8 mouse cellular contexts compared by ENCODE assay signal in genomic region chr5:112277906-112278470, GRCm38 (mm10). TPM values are rescaled to one million over a fixed set of nuclear protein-coding genes. Genes with fewer than 3 reads are reported as not detected.
DNase-seq lines count a peak whose midpoint lies in the region; ATAC-seq lines count a peak whose summit lies in the region.

No protein-coding gene starts in this region.

- intact Hi-C loops in heart, postnatal 14 days (cut with DNase I) = loop anchor here (2.0 kb wide), 2 partner anchors 35 to 45 kb away; no protein-coding TSS in a partner anchor

- H3K9ac ChIP-seq in heart, embryonic 12.5 days = peak overlapping the region; percentile 80
- H3K9ac ChIP-seq in embryonic facial prominence, embryonic 15.5 days = no peak overlapping the region
- H3K9ac ChIP-seq in liver, embryonic 12.5 days = peak overlapping the region; percentile 83

- peak overlapping the region; percentile 83 for H3K4me2 ChIP-seq in heart, embryonic 12.5 days
- peak overlapping the region; percentile 79; the same call in 1 of the 2 replicates for H3K4me2 ChIP-seq in embryonic facial prominence, embryonic 15.5 days (replicated peaks)
- peak overlapping the region; percentile 91 for H3K4me2 ChIP-seq in liver, embryonic 12.5 days

- 83% methylated on average over 11 of the region's 11 CpGs for WGBS in heart, embryonic 12.5 days
- 86% methylated on average over 11 of the region's 11 CpGs for WGBS in embryonic facial prominence, embryonic 15.5 days
- 59% methylated on average over 11 of the region's 11 CpGs for WGBS in liver, embryonic 12.5 days (ENCODE audit: insufficient replicate concordance)

- ATAC-seq in heart, embryonic 12.5 days (ENCODE audit: insufficient number of reproducible peaks, low FRiP score) = no peak
- no peak for ATAC-seq in embryonic facial prominence, embryonic 15.5 days (ENCODE audit: insufficient number of reproducible peaks, low FRiP score, low TSS enrichment, low read depth)
- ATAC-seq in liver, embryonic 12.5 days = no peak
- ATAC-seq in monocyte, adult 5-6 weeks (replicated peaks; ENCODE audit: insufficient number of reproducible peaks, low FRiP score, low TSS enrichment, poor library complexity, severe bottlenecking) = no peak

- no peaks in the 10 kb centered on the region for H3K36me3 ChIP-seq in heart, embryonic 12.5 days
- no peaks in the 10 kb centered on the region for H3K36me3 ChIP-seq in embryonic facial prominence, embryonic 15.5 days
- no peaks in the 10 kb centered on the region for H3K36me3 ChIP-seq in liver, embryonic 12.5 days

- no peaks in the 10 kb centered on the region for H3K9me3 ChIP-seq in heart, embryonic 12.5 days (replicated peaks)
- no peaks in the 10 kb centered on the region for H3K9me3 ChIP-seq in embryonic facial prominence, embryonic 15.5 days (replicated peaks)
- H3K9me3 ChIP-seq in liver, embryonic 12.5 days (replicated peaks) = no peaks in the 10 kb centered on the region

- peaks cover 52% of the 10 kb centered on the region for H3K4me1 ChIP-seq in heart, embryonic 12.5 days (replicated peaks)
- peaks cover 58% of the 10 kb centered on the region for H3K4me1 ChIP-seq in embryonic facial prominence, embryonic 15.5 days
- peaks cover 81% of the 10 kb centered on the region for H3K4me1 ChIP-seq in liver, embryonic 12.5 days

- no peak for DNase-seq in heart, postnatal 14 days
- peak; percentile 70 for DNase-seq in CD4-positive helper T cell, adult 2 months (ENCODE audit: low read depth, low spot score)
- DNase-seq in right cerebral cortex, postnatal 4 days = no peak
- no peak for DNase-seq in embryo, embryonic 10.5 days (ENCODE audit: low spot score)

- H3K4me3 ChIP-seq in heart, embryonic 12.5 days = peak overlapping the region; percentile 69; the same call in 1 of the 2 replicates
- peak overlapping the region; percentile 82; the same call in 1 of the 2 replicates for H3K4me3 ChIP-seq in embryonic facial prominence, embryonic 15.5 days (replicated peaks)
- H3K4me3 ChIP-seq in liver, embryonic 12.5 days = peak overlapping the region; percentile 81

- no peak overlapping the region for H3K27ac ChIP-seq in heart, embryonic 12.5 days (ENCODE audit: poor library complexity, severe bottlenecking)
- no peak overlapping the region for H3K27ac ChIP-seq in embryonic facial prominence, embryonic 15.5 days (replicated peaks)
- H3K27ac ChIP-seq in liver, embryonic 12.5 days = peak overlapping the region; percentile 52; the same call in 1 of the 2 replicates

- peaks cover 4% of the 10 kb centered on the region; the same call in 1 of the 2 replicates for H3K27me3 ChIP-seq in heart, embryonic 12.5 days (replicated peaks)
- no peaks in the 10 kb centered on the region for H3K27me3 ChIP-seq in embryonic facial prominence, embryonic 15.5 days
- no peaks in the 10 kb centered on the region for H3K27me3 ChIP-seq in liver, embryonic 12.5 days (replicated peaks)

RNA-seq across cellular contexts. Expression of gene Tpst2, which starts 1.5 kb away (rescaled TPM):
- 34.4 and 36.4 TPM in 2 replicates for polyA plus RNA-seq in heart, embryonic 12.5 days (2016; fragmentation: Nextera tagmentation; extraction: Ambion mirVana)
- total RNA-seq in heart, postnatal 14 days (2021) = 10 to 100 TPM; 50.6 to 55.5 TPM
- polyA plus RNA-seq in embryonic facial prominence, embryonic 15.5 days (2015; fragmentation: Nextera tagmentation; extraction: Ambion mirVana) = 51.0 and 52.0 TPM in 2 replicates
- 40.5 and 45.1 TPM in 2 replicates for polyA plus RNA-seq in liver, embryonic 12.5 days (2016; fragmentation: Nextera tagmentation; extraction: Ambion mirVana)
- 60.8 to 104 TPM (median 99.4 TPM) in 3 replicates for total RNA-seq in monocyte, adult 5-6 weeks (2017)

RNA-seq across cellular contexts. Expression of gene Crybb1, which starts 22.4 kb away (rescaled TPM):
- polyA plus RNA-seq in heart, embryonic 12.5 days (2016; fragmentation: Nextera tagmentation; extraction: Ambion mirVana) = 0.46 and 0.67 TPM in 2 replicates
- total RNA-seq in heart, postnatal 14 days (2021) = 1 to 10 TPM; 1.4 to 1.9 TPM
- 6.8 and 7.7 TPM in 2 replicates for polyA plus RNA-seq in embryonic facial prominence, embryonic 15.5 days (2015; fragmentation: Nextera tagmentation; extraction: Ambion mirVana)
- polyA plus RNA-seq in liver, embryonic 12.5 days (2016; fragmentation: Nextera tagmentation; extraction: Ambion mirVana) = 0.15 and 0.16 TPM in 2 replicates
- total RNA-seq in monocyte, adult 5-6 weeks (2017) = not detected in 3 replicates

RNA-seq across cellular contexts. Expression of gene Cryba4, which starts 25.7 kb away (rescaled TPM):
- 0.57 and 0.64 TPM in 2 replicates for polyA plus RNA-seq in heart, embryonic 12.5 days (2016; fragmentation: Nextera tagmentation; extraction: Ambion mirVana)
- 1 to 10 TPM; 7.2 to 7.8 TPM for total RNA-seq in heart, postnatal 14 days (2021)
- polyA plus RNA-seq in embryonic facial prominence, embryonic 15.5 days (2015; fragmentation: Nextera tagmentation; extraction: Ambion mirVana) = 3.4 and 3.7 TPM in 2 replicates
- 0.73 and 0.77 TPM in 2 replicates for polyA plus RNA-seq in liver, embryonic 12.5 days (2016; fragmentation: Nextera tagmentation; extraction: Ambion mirVana)
- total RNA-seq in monocyte, adult 5-6 weeks (2017) = 1.8 to 2.1 TPM in 2 of 3 replicates, not detected in the other

RNA-seq across cellular contexts. Expression of gene Tfip11, which starts 48.2 kb away (rescaled TPM):
- polyA plus RNA-seq in heart, embryonic 12.5 days (2016; fragmentation: Nextera tagmentation; extraction: Ambion mirVana) = 21.6 and 22.3 TPM in 2 replicates
- 10 to 100 TPM; 18.8 to 19.5 TPM for total RNA-seq in heart, postnatal 14 days (2021)
- 30.5 and 31.1 TPM in 2 replicates for polyA plus RNA-seq in embryonic facial prominence, embryonic 15.5 days (2015; fragmentation: Nextera tagmentation; extraction: Ambion mirVana)
- polyA plus RNA-seq in liver, embryonic 12.5 days (2016; fragmentation: Nextera tagmentation; extraction: Ambion mirVana) = 19.7 and 20.7 TPM in 2 replicates
- 30.1 to 62.0 TPM (median 39.9 TPM) in 3 replicates for total RNA-seq in monocyte, adult 5-6 weeks (2017)
